Mouse (Mus musculus): Measurements from ENCODE around the gene Fbxw16. TPM values are rescaled to one million over a fixed set of nuclear protein-coding genes. Genes with fewer than 3 reads are reported as not detected.

Gene Fbxw16
- total RNA-seq (2023) = not detected in 4 replicates

GRCm38 (mm10) chr9:109449040-109449439 is at the start of gene Fbxw16:
TSS of gene Fbxw16 (minus strand) at chr9:109449140.

GRCm38 (mm10) chr9:109495775-109496174 is 46.8 kb upstream of the Fbxw16 start, which contains the start of gene Fbxw19:
TSS of gene Fbxw19 (minus strand) at chr9:109495875.

DNA sequence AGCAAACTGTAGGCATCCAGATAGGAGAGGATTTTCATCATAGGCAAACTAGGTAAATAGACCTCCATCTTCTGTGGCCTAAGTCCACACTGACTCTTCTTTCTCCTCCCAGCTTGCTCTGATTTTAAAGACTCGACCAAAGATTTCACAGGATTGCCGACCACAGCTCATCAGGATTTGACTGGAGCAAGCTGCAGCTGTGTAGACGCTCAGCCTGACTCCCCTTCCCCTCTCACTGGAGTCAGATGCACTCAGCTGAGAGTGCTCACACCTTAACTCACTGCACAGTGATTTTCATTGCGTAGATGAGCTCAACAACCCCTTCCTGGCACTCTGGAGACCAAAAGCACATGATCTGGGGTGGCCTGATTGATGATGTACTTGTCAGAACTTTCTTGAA is 44.7 kb downstream of the Fbxw16 start, which contains the start of gene Fbxw22:
Gene Fbxw22, minus strand, starts transcription at position 101 of the 400 bp plus-strand sequence.

Other genes with a start within 250 kb of the Fbxw16 start
- gene Fbxw20, start 214.4 kb downstream of the Fbxw16 start, total RNA-seq (2023) = not detected in 4 replicates
- not detected in 4 replicates for gene Fbxw14, start 161.5 kb downstream of the Fbxw16 start, total RNA-seq (2023)
- not detected in 4 replicates for gene Fbxw28, start 109.5 kb downstream of the Fbxw16 start, total RNA-seq (2023)
- not detected in 4 replicates for gene Fbxw22, start 44.8 kb downstream of the Fbxw16 start, total RNA-seq (2023)
- gene Fbxw19, start 46.7 kb upstream of the Fbxw16 start, total RNA-seq (2023) = not detected in 4 replicates
- not detected in 4 replicates for gene Fbxw15, start 119.1 kb upstream of the Fbxw16 start, total RNA-seq (2023)
- gene Fbxw24, start 176.9 kb upstream of the Fbxw16 start, total RNA-seq (2023) = not detected in 4 replicates
- not detected in 4 replicates for gene Fbxw25, start 215.5 kb upstream of the Fbxw16 start, total RNA-seq (2023)